ENCODE assay signal across 15 mouse cellular contexts in the genomic region with DNA sequence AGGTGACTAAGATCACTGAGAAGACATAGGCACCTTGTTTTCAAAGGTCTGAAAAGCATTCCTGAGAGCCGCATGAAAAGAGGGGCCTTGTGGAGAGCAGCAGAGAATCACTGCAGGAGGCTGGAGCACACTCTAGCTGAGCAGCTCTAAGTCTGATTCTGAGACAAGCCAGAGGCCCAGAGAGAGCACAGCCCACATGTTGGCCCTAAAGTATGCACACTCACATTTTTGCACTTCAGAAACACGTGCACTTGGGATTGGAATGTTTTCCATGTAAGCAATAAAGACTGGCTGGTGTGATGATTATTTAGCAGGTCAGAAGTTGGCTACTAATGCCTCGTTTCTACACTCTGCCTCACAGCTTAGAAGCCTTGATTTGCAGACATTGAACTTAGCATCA. TPM values are rescaled to one million over a fixed set of nuclear protein-coding genes. Genes with fewer than 3 reads are reported as not detected.
A peak's percentile ranks its signal among the peaks of the same experiment; 100 is the strongest.
DNase-seq lines count a peak whose midpoint lies in the region; ATAC-seq and TF ChIP-seq lines count a peak whose summit lies in the region.
"Had no signal": no experiment of that assay in that cellular context is flagged by ENCODE, and none has a peak within 500 bp of the region (broad histone marks: within the 10 kb centered on the region; RNA-seq: fewer than 3 reads in every experiment).

No protein-coding gene starts in this region.

- H3K4me2 ChIP-seq in heart, embryonic 13.5 days: peak overlapping the region; percentile 6; the same call in 1 of the 2 replicates
- no peak overlapping the region for H3K4me2 ChIP-seq in kidney, embryonic 15.5 days
- 0 out of 2 replicates have a peak overlapping the region, but pooled peaks have one; percentile 14 for H3K4me2 ChIP-seq in lung, embryonic 15.5 days

- H3K9ac ChIP-seq in heart, embryonic 13.5 days: peak overlapping the region; percentile 34; the same call in 1 of the 2 replicates
- H3K9ac ChIP-seq in kidney, embryonic 15.5 days: no peak overlapping the region
- no peak overlapping the region for H3K9ac ChIP-seq in lung, embryonic 15.5 days

- DNase-seq in heart, adult 18-20 months: no peak
- no peak for DNase-seq in Patski (ENCODE audit: low read depth, low spot score)
- no peak for DNase-seq in adrenal gland, postnatal 36 days
- DNase-seq in adrenal gland, postnatal 4 days (ENCODE audit: low spot score in 2 of 2): no peak
- DNase-seq: adrenal gland, postnatal 14 days; cerebellum, adult 11-12 months; heart, postnatal 14 days; thymus, postnatal 36 days had no signal

- POLR2A ChIA-PET in Patski (lab: Charles Lee): no interaction called here

- peak overlapping the region; percentile 91 for H3K27ac ChIP-seq in heart, embryonic 13.5 days (replicated peaks)
- H3K27ac ChIP-seq in kidney, embryonic 15.5 days: peak overlapping the region; percentile 56
- H3K27ac ChIP-seq in lung, embryonic 15.5 days: peak overlapping the region; percentile 85
- H3K27ac ChIP-seq: layer of hippocampus, adult 2 months had no signal

- no peaks in the 10 kb centered on the region for H3K27me3 ChIP-seq in heart, embryonic 13.5 days (replicated peaks)
- H3K27me3 ChIP-seq in Patski: no peaks in the 10 kb centered on the region
- no peaks in the 10 kb centered on the region for H3K27me3 ChIP-seq in kidney, embryonic 15.5 days
- H3K27me3 ChIP-seq in lung, embryonic 15.5 days: no peaks in the 10 kb centered on the region
- H3K27me3 ChIP-seq: megakaryocyte, embryonic 14.5 days had no signal

- no peak overlapping the region for H3K4me3 ChIP-seq in heart, embryonic 13.5 days
- H3K4me3 ChIP-seq in kidney, embryonic 15.5 days (replicated peaks): no peak overlapping the region
- H3K4me3 ChIP-seq in lung, embryonic 15.5 days: no peak overlapping the region
- H3K4me3 ChIP-seq: layer of hippocampus, adult 2 months; megakaryocyte, embryonic 14.5 days had no signal

- 19% methylated on average over 3 of the region's 3 CpGs for WGBS in heart, embryonic 13.5 days
- 49% methylated on average over 3 of the region's 3 CpGs for WGBS in kidney, embryonic 15.5 days
- 37% methylated on average over 3 of the region's 3 CpGs for WGBS in lung, embryonic 15.5 days

- peaks cover 68% of the 10 kb centered on the region for H3K4me1 ChIP-seq in heart, embryonic 13.5 days
- H3K4me1 ChIP-seq in kidney, embryonic 15.5 days: peaks cover 15% of the 10 kb centered on the region
- peaks cover 19% of the 10 kb centered on the region for H3K4me1 ChIP-seq in lung, embryonic 15.5 days

- no peaks in the 10 kb centered on the region for H3K9me3 ChIP-seq in heart, embryonic 13.5 days
- H3K9me3 ChIP-seq in kidney, embryonic 15.5 days (replicated peaks): no peaks in the 10 kb centered on the region
- no peaks in the 10 kb centered on the region for H3K9me3 ChIP-seq in lung, embryonic 15.5 days
- H3K9me3 ChIP-seq: megakaryocyte, embryonic 14.5 days had no signal

- in situ Hi-C loops in Patski (cut with MboI; ENCODE audit: low pct_unique_long_range_greater_than_20kb): loop anchor here (5.0 to 10.0 kb wide), 2 partner anchors 98 to 325 kb away; no protein-coding TSS in a partner anchor

- TF ChIP-seq CTCF in Patski (IDR thresholded peaks at IDR 0.05): no peak

- H3K36me3 ChIP-seq in heart, embryonic 13.5 days: peaks cover 42% of the 10 kb centered on the region
- H3K36me3 ChIP-seq in kidney, embryonic 15.5 days: peaks cover 55% of the 10 kb centered on the region
- H3K36me3 ChIP-seq in lung, embryonic 15.5 days: peaks cover 10% of the 10 kb centered on the region

- CTCF ChIA-PET in Patski (lab: Charles Lee): interaction anchor here (1.1 to 3.1 kb wide), 7 partner anchors 15 to 146 kb away, joined by 3 to 15 read pairs (median 5); no protein-coding TSS in a partner anchor

- ATAC-seq in heart, embryonic 13.5 days (ENCODE audit: extremely low read depth, insufficient number of reproducible peaks, low FRiP score, low TSS enrichment): no peak
- ATAC-seq in Patski: peak; percentile 10
- ATAC-seq in kidney, embryonic 15.5 days (replicated peaks; ENCODE audit: low FRiP score): no peak; the same call in 1 of the 2 replicates
- ATAC-seq in lung, embryonic 15.5 days (ENCODE audit: borderline replicate concordance, extremely low read depth, low FRiP score, low TSS enrichment): peak; percentile 70; the same call in 1 of the 2 replicates
- no peak for ATAC-seq in monocyte, adult 5-6 weeks (replicated peaks; ENCODE audit: insufficient number of reproducible peaks, low FRiP score, low TSS enrichment, poor library complexity, severe bottlenecking)

RNA-seq across cellular contexts. Expression of a gene that starts 25.7 kb away (rescaled TPM):
- 0.04 and 0.18 TPM in 2 replicates for polyA plus RNA-seq in heart, embryonic 13.5 days (2015; fragmentation: Nextera tagmentation; extraction: Ambion mirVana)
- total RNA-seq in heart, adult 18-20 months (2021): not detected
- polyA plus RNA-seq in Patski (2021): not detected
- polyA plus RNA-seq in kidney, embryonic 15.5 days (2015; fragmentation: Nextera tagmentation; extraction: Ambion mirVana): 0.22 and 0.36 TPM in 2 replicates
- 0.10 and 0.16 TPM in 2 replicates for polyA plus RNA-seq in lung, embryonic 15.5 days (2015; fragmentation: Nextera tagmentation; extraction: Ambion mirVana)
- not detected for total RNA-seq in adrenal gland, postnatal 36 days (2021)
- not detected for total RNA-seq in adrenal gland, postnatal 4 days (2021)
- total RNA-seq in monocyte, adult 5-6 weeks (2017): 1.2 TPM in 1 of 3 replicates, not detected in the others
- total RNA-seq: adrenal gland, postnatal 14 days; heart, postnatal 14 days; layer of hippocampus, adult 2 months; left cerebral cortex, postnatal 36 days had no signal

RNA-seq across cellular contexts. Expression of a gene that starts 52.4 kb away (rescaled TPM):
- 0.60 and 1.1 TPM in 2 replicates for polyA plus RNA-seq in heart, embryonic 13.5 days (2015; fragmentation: Nextera tagmentation; extraction: Ambion mirVana)
- total RNA-seq in heart, adult 18-20 months (2021): 1 to 10 TPM in 1 of 2 experiments, under 1 TPM in 1; 0.95 to 1.2 TPM
- 2.4 TPM for polyA plus RNA-seq in Patski (2021)
- 1.4 and 1.5 TPM in 2 replicates for polyA plus RNA-seq in kidney, embryonic 15.5 days (2015; fragmentation: Nextera tagmentation; extraction: Ambion mirVana)
- polyA plus RNA-seq in lung, embryonic 15.5 days (2015; fragmentation: Nextera tagmentation; extraction: Ambion mirVana): 0.47 and 1.2 TPM in 2 replicates
- total RNA-seq in adrenal gland, postnatal 36 days (2021): 1 to 10 TPM; 1.2 to 1.4 TPM
- total RNA-seq in adrenal gland, postnatal 4 days (2021): 1 to 10 TPM; 2.1 to 2.6 TPM
- 0.39 to 1.5 TPM (median 0.48 TPM) in 3 replicates for total RNA-seq in monocyte, adult 5-6 weeks (2017)

Comparison
In these comparisons a context has a peak if more than half of its experiments do, and no peak if none do; other contexts are left out.
1. ATAC-seq: peak in Patski (single experiment) and lung, embryonic 15.5 days (single experiment); none in heart, embryonic 13.5 days (single experiment), kidney, embryonic 15.5 days (single experiment) and monocyte, adult 5-6 weeks (single experiment).
2. Peak in every context shown above with its lines, with median percentiles within 50 percentile points of each other: H3K27ac ChIP-seq.